Mouse (Mus musculus) embryonic facial prominence, embryonic 12.5 days (tissue): ENCODE measurements at regions not wholly inside any gene's neighbourhood (a gene's known extent, or its start where the extent isn't known, plus 50 kb on each side); places are given as distances from the start of the nearest gene placed in this dataset.
A peak's percentile ranks its signal among the peaks of the same experiment; 100 is the strongest.

Source experiments
- ATAC-seq: fragments of 200-750 bp; cut with Nextera tagmentation; 2 replicates; pipeline ENCODE4 v1.8.0; 2017; ENCODE audit not compliant: insufficient number of reproducible peaks, insufficient read depth, low FRiP score, low TSS enrichment
- H3K27ac ChIP-seq: fragments of 300-500 bp; sonication (generic); 2 replicates; pipeline ENCODE4 v1.5.1; 2016; ENCODE audit warnings: mild to moderate bottlenecking
- H3K27me3 ChIP-seq: fragments of 300-500 bp; sonication (generic); 2 replicates; pipeline ENCODE4 v1.6.1; 2016; ENCODE audit warnings: mild to moderate bottlenecking, moderate library complexity
- H3K36me3 ChIP-seq: fragments of 300-500 bp; sonication (generic); 2 replicates; pipeline ENCODE4 v1.6.1; 2016; ENCODE audit warnings: mild to moderate bottlenecking
- H3K4me1 ChIP-seq: fragments of 300-500 bp; sonication (generic); 2 replicates; pipeline ENCODE4 v1.6.1; 2016
- H3K4me2 ChIP-seq: fragments of 300-500 bp; sonication (generic); replicated peaks from 2 replicates; pipeline ENCODE4 v1.6.1; 2016; ENCODE audit warnings: mild to moderate bottlenecking, moderate library complexity
- H3K4me3 ChIP-seq: fragments of 300-500 bp; sonication (generic); 2 replicates; pipeline ENCODE4 v1.5.1; 2016; ENCODE audit warnings: mild to moderate bottlenecking
- H3K9ac ChIP-seq: fragments of 300-500 bp; sonication (generic); 2 replicates; pipeline ENCODE4 v1.6.1; 2016; ENCODE audit warnings: mild to moderate bottlenecking, moderate library complexity
- H3K9me3 ChIP-seq: fragments of 300-500 bp; sonication (generic); 2 replicates; pipeline ENCODE4 v1.6.1; 2016; ENCODE audit warnings: mild to moderate bottlenecking, moderate library complexity
- whole genome bisulfite sequencing: fragments of 180-500 bp; shearing (Covaris S2); methylation state at CpG from one replicate; pipeline ENCODE4 v1.1.7; 2016; 5-methylcytosine and 5-hydroxymethylcytosine counted together

GRCm38 (mm10) chr15:93690717-93691116 is 95.0 kb upstream of the Prickle1 start:
- H3K9me3 ChIP-seq = no peaks in the 10 kb centered on the region
- H3K27me3 ChIP-seq = no peaks in the 10 kb centered on the region
- WGBS = 68% methylated on average over 6 of the region's 6 CpGs

DNA sequence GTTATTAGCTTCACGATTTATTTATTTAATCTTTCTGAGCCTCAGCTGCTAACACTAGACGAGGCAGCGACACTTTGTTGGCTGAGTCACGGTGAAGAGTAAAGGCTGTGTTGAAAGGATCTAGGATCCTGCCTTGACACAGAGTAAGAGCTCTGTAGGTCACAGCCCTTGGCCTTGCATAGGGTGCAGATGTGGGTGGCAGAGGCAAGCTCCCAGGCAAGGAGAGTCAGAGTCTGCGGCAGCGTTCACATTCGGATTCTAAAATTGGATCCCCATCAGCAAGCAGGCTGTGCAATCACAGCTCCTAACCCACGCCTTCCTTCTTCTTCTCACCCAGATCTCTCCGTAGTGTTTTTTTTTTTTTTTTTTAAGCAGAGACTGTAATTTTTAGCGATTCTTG is 94.3 kb upstream of the Prickle1 start:
- Histone ChIP-seq H3K4me1 (no peaks in the 10 kb centered on the region), H3K4me3 (no peak overlapping the region), H3K4me2 (no peak overlapping the region), H3K9ac (no peak overlapping the region), H3K27ac (no peak overlapping the region), H3K36me3 (no peaks in the 10 kb centered on the region), H3K9me3 (no peaks in the 10 kb centered on the region), H3K27me3 (no peaks in the 10 kb centered on the region)
- no peak for ATAC-seq
- WGBS = 86% methylated on average over 10 of the region's 10 CpGs

More at GRCm38 (mm10) chr15:93690717-93691116, 95.0 kb upstream of the Prickle1 start:
- H3K4me2 ChIP-seq = no peak overlapping the region
- H3K36me3 ChIP-seq = no peaks in the 10 kb centered on the region
- H3K27ac ChIP-seq = no peak overlapping the region
- H3K9ac ChIP-seq = no peak overlapping the region
- no peaks in the 10 kb centered on the region for H3K4me1 ChIP-seq
- no peak overlapping the region for H3K4me3 ChIP-seq
- ATAC-seq = no peak

- WGBS = 44% methylated on average over 9 of the region's 9 CpGs
- H3K36me3 ChIP-seq = no peaks in the 10 kb centered on the region
- H3K4me1 ChIP-seq = no peaks in the 10 kb centered on the region
- H3K4me2 ChIP-seq = no peak overlapping the region
- H3K27me3 ChIP-seq = no peaks in the 10 kb centered on the region
- no peak overlapping the region for H3K9ac ChIP-seq
- ATAC-seq = no peak
- no peak overlapping the region for H3K27ac ChIP-seq
- H3K9me3 ChIP-seq = no peaks in the 10 kb centered on the region
- H3K4me3 ChIP-seq = no peak overlapping the region
Observed at GRCm38 (mm10) chr15:93686385-93686784, 90.7 kb upstream of the Prickle1 start.

DNA sequence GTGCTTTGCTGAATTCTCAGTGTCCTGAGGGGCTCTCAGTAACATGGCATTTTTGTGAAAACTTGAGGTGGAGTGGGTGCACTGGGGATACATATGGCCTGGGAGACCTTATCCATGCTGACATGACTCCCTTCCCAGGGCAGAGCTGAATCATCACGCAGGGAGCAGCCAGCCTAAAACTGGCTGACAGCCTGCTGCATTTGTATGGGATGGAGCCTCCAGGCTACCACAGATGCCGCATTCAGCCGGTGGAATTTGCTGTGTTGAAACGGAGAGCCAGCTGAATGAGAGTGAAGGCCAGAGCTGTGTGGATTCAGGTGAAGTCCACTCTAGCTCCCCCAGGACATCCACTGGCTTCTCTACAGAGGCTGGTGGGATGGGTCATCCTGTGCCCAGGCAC is 85.9 kb upstream of the Prickle1 start:
- WGBS = 63% methylated on average over 4 of the region's 4 CpGs
- no peak overlapping the region for H3K9ac ChIP-seq
- no peak for ATAC-seq
- H3K9me3 ChIP-seq = no peaks in the 10 kb centered on the region
- H3K27me3 ChIP-seq = no peaks in the 10 kb centered on the region
- H3K4me1 ChIP-seq = no peaks in the 10 kb centered on the region
- H3K4me3 ChIP-seq = no peak overlapping the region
- no peak overlapping the region for H3K4me2 ChIP-seq
- no peaks in the 10 kb centered on the region for H3K36me3 ChIP-seq
- H3K27ac ChIP-seq = no peak overlapping the region

GRCm38 (mm10) chr15:93675624-93676023 is 79.9 kb upstream of the Prickle1 start:
- H3K36me3 ChIP-seq = no peaks in the 10 kb centered on the region
- no peaks in the 10 kb centered on the region for H3K9me3 ChIP-seq
- H3K4me3 ChIP-seq = no peak overlapping the region
- no peaks in the 10 kb centered on the region for H3K27me3 ChIP-seq
- no peak for ATAC-seq
- WGBS = 92% methylated on average over 6 of the region's 6 CpGs
- H3K27ac ChIP-seq = no peak overlapping the region
- H3K4me1 ChIP-seq = no peaks in the 10 kb centered on the region
- H3K9ac ChIP-seq = no peak overlapping the region
- H3K4me2 ChIP-seq = no peak overlapping the region

GRCm38 (mm10) chr15:93673976-93674375 is 78.3 kb upstream of the Prickle1 start:
- ATAC-seq = no peak
- H3K27ac ChIP-seq = no peak overlapping the region

GRCm38 (mm10) chr15:93663876-93664275 is 68.2 kb upstream of the Prickle1 start:
- Histone ChIP-seq H3K9ac (no peak overlapping the region; the same call in 1 of the 2 replicates), H3K4me2 (no peak overlapping the region), H3K36me3 (no peaks in the 10 kb centered on the region), H3K9me3 (0 out of 2 replicates have a peak, but pooled peaks cover 3% of the 10 kb centered on the region), H3K4me1 (peaks cover 17% of the 10 kb centered on the region), H3K4me3 (no peak overlapping the region), H3K27ac (no peak overlapping the region), H3K27me3 (no peaks in the 10 kb centered on the region)
- no peak for ATAC-seq
- 43% methylated on average over 5 of the region's 5 CpGs for WGBS

More at GRCm38 (mm10) chr15:93673976-93674375, 78.3 kb upstream of the Prickle1 start:
- Histone ChIP-seq H3K4me1 (no peaks in the 10 kb centered on the region), H3K9me3 (no peaks in the 10 kb centered on the region), H3K27me3 (no peaks in the 10 kb centered on the region), H3K9ac (no peak overlapping the region), H3K4me3 (no peak overlapping the region), H3K4me2 (no peak overlapping the region), H3K36me3 (no peaks in the 10 kb centered on the region)
- WGBS = 67% methylated on average over 10 of the region's 10 CpGs

DNA sequence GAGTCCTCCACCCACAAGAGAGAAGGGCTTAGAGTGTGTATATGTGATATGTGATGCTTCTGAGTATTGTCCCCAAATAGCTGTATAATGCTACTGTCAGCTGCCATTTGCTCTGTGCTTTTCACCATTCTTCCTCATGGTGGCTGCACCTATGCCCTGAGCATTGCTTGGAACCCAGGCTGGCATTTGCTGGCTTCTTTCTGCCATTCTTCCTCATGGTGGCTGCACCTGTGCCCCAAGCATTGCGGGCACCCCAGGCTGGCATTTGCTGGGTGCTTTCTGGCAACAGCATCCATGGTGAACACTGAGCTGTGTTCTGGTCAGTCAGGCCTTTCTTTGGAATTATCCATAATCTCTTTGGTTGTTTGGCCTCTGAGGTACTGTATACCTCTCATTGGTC is 66.9 kb upstream of the Prickle1 start:
- no peak overlapping the region for H3K4me2 ChIP-seq
- H3K4me3 ChIP-seq = no peak overlapping the region
- WGBS = 93% methylated on average over 1 of the region's 1 CpGs
- no peaks in the 10 kb centered on the region for H3K27me3 ChIP-seq
- no peak overlapping the region for H3K9ac ChIP-seq
- no peaks in the 10 kb centered on the region for H3K36me3 ChIP-seq
- no peak for ATAC-seq
- 0 out of 2 replicates have a peak, but pooled peaks cover 3% of the 10 kb centered on the region for H3K9me3 ChIP-seq
- H3K27ac ChIP-seq = no peak overlapping the region
- H3K4me1 ChIP-seq = peaks cover 17% of the 10 kb centered on the region

DNA sequence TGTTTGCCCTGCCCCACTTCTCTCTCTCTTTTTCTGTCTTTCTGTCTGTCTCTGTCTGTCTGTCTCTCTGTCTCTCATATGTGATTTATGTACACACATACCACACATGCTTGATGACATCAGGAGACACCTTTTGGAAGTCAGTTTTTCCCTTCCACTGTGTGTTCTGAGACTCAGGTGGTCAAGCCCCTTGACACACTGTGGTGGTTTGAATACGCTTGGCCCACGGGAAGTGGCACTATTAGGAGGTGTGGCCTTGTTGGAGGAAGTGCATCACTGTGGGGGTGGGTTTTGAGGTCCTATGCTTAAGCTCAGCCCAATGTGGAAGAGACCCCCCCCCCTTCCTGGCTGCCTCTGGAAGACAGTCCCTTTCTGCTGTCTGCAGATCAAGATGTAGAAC is 66.1 kb upstream of the Prickle1 start:
- Histone ChIP-seq H3K4me2 (no peak overlapping the region), H3K27ac (no peak overlapping the region), H3K9ac (no peak overlapping the region), H3K4me1 (peaks cover 22% of the 10 kb centered on the region), H3K36me3 (no peaks in the 10 kb centered on the region), H3K4me3 (no peak overlapping the region), H3K9me3 (0 out of 2 replicates have a peak, but pooled peaks cover 3% of the 10 kb centered on the region), H3K27me3 (no peaks in the 10 kb centered on the region)
- no peak for ATAC-seq
- WGBS = 97% methylated on average over 2 of the region's 2 CpGs

- no peak for ATAC-seq
- WGBS = 94% methylated on average over 14 of the region's 14 CpGs
- Histone ChIP-seq H3K27ac (no peak overlapping the region), H3K27me3 (no peaks in the 10 kb centered on the region), H3K4me2 (no peak overlapping the region), H3K9ac (no peak overlapping the region), H3K36me3 (no peaks in the 10 kb centered on the region), H3K4me3 (no peak overlapping the region), H3K9me3 (0 out of 2 replicates have a peak, but pooled peaks cover 3% of the 10 kb centered on the region), H3K4me1 (peaks cover 29% of the 10 kb centered on the region)
Observed at GRCm38 (mm10) chr15:93660952-93661648, 65.4 kb upstream of the Prickle1 start.

DNA sequence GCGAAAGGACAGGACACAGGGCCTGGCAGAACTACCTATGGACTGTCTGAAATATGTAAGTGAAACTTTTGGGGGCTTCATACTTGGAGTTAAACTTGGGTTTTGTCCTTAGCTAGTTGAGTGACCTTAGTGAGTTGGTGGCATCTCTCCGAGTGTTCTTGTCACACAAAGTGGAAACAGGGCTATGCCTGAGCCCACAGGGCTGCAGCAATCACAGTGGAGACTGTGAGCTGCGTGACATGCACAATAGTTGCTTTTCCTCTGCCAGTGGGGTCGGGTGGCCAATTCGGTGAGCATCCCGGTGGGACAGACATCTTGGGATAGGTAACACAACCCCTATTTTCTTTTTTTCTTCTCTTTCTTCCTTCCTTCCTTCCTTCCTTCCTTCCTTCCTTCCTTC is 61.5 kb upstream of the Prickle1 start:
- H3K9ac ChIP-seq = no peak overlapping the region
- WGBS = 85% methylated on average over 6 of the region's 6 CpGs
- H3K27me3 ChIP-seq = no peaks in the 10 kb centered on the region
- H3K27ac ChIP-seq = peak overlapping the region; percentile 51; the same call in 1 of the 2 replicates
- H3K36me3 ChIP-seq = no peaks in the 10 kb centered on the region
- H3K4me1 ChIP-seq = peaks cover 20% of the 10 kb centered on the region
- H3K4me3 ChIP-seq = no peak overlapping the region
- no peak overlapping the region for H3K4me2 ChIP-seq
- 0 out of 2 replicates have a peak, but pooled peaks cover 3% of the 10 kb centered on the region for H3K9me3 ChIP-seq
- ATAC-seq = no peak

- Histone ChIP-seq H3K27me3 (no peaks in the 10 kb centered on the region), H3K9me3 (0 out of 2 replicates have a peak, but pooled peaks cover 1% of the 10 kb centered on the region), H3K4me3 (no peak overlapping the region), H3K9ac (no peak overlapping the region), H3K4me1 (peaks cover 20% of the 10 kb centered on the region), H3K4me2 (no peak overlapping the region), H3K36me3 (no peaks in the 10 kb centered on the region), H3K27ac (peak overlapping the region; percentile 51; the same call in 1 of the 2 replicates)
- 38% methylated on average over 6 of the region's 6 CpGs for WGBS
- no peak for ATAC-seq
Observed at GRCm38 (mm10) chr15:93656713-93657112, 61.0 kb upstream of the Prickle1 start.
